Mouse (Mus musculus): ENCODE data around the gene Tacr1.
A peak's percentile ranks its signal among the peaks of the same experiment; 100 is the strongest.

The Tacr1 gene

DNA sequence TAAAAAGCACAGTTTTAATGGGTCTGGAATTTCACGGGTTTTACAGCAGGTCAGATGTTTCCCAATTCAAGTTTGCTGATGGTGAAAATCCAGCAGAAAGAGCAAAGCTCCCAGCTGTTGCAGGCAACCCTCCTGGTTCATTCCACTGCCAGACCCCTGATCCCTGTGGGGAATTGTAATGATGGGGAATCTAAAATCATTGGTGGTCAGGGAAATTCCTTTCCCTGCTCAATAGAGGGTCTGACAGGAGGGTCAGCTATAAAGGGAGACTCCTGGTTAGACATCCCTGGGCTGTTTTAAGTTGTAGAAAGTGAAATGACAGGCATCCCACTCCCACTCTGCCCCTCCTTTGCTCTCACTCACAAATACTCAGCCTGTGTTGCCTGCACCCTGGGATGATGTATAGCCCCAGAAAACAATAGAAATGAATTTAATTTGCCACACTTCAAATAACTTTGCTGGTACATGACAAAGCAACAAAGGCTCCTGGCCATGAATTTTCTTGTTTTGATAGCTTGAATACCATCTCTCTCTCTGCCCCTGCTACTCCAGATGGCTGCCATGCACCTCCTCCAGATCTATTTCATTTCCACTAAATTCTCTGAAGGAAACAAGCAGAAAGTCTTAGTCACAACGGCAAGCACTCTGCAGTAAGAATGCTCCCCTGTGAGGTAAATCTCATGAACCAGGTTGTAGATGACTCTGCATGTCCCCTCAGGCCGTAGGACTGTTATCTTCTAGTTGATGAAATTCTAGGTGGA is 123.2 kb downstream of the Tacr1 start:
- no peak for DNase-seq (ENCODE audit: low read depth)

DNA sequence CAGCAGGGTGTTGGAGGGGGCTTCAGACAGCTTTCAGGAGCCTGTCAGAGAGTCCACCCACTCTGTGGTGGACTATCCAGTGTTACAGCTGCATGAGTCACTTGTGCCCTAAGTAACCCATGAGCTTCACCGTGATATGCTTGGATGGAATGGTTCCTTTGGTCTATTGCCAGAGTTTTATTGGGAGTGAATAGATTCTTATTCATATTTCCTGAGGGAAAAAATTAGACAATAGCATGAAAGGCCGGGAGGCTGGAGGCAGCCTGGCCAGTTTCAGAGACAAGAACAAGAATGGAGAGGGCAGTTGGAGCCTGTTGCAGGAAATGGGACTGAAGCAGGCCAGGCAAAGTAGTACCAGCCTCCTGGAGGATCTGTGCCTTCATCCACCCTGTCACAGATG is 126.5 kb downstream of the Tacr1 start:
- DNase-seq (ENCODE audit: low read depth): no peak

DNA sequence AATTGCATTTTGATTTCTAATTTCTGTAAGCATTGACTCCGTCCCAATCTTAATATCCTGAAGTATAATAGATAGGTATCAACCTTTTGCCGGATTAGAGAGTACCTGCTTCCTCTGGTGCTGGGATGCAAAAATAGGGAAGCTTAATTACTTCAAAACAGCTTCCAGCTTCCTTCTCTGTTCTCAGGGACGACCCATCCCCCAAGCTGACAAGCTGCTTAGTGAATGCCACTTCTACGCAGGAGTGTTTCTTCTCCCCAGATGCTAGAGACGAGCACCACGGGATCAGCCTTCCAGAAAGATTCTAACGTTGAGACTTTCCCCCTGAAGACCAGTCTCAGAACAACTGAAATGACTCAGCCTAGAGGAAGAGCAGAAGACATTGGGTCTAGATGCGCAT is 134.5 kb downstream of the Tacr1 start:
- no peak for DNase-seq (ENCODE audit: low read depth)

DNA sequence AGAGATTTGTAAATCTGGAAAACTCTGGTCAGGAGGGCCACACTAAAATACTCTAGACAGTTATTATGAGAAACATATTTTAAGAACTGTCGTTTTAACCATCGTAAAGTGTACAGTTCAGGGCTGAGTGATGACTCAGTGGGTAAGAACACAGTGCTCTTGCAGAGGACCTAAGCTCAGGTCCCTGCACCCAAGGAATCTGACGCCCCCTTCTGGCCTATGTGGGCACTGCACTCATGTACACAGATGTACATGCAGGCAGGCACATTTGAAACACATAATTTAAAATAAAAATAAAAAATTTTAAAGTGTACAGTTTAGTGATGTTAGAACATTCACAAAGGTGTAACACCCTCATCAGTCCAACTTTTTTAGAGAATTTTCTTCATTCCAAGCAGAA is 147.1 kb downstream of the Tacr1 start:
- DNase-seq (ENCODE audit: low read depth): no peak

DNA sequence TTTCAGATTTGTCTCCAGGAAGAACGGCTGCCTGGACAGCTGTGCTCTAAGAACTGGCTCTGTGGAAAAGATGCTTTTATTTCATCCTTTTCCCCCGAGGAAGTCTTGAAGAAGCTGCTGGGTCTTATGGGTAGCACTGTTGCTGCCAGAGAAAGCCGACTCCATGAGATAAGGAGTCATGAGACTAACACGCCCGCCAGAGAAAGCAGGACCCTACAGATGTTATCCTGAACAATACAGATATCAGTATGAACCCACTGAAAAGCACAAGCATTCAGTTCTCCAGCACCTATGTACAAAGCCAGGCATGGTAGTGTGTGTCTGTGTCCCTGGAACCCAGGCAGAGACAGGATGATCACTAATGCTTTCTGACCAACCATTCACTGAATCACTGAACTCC is 173.3 kb downstream of the Tacr1 start:
- peak; percentile 60 for DNase-seq (ENCODE audit: low read depth)

DNA sequence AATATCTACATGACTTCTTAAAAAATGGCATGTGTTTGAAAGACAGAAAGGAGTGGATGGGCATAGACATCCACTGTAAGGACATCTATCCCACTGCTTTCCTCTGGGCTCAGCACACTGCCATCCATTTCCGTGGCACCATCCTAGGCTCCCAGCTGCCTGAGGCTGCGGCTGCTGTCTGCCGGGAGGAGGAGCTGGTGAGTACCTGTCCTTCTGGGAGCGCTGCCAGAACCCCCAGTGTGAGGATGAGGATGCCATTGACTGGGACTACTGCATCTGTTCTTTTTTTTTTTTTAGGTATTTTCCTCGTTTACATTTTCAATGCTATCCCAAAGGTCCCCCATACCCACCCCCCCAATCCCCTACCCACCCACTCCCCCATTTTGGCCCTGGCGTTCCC is 183.3 kb downstream of the Tacr1 start:
- DNase-seq (ENCODE audit: low read depth): no peak

DNA sequence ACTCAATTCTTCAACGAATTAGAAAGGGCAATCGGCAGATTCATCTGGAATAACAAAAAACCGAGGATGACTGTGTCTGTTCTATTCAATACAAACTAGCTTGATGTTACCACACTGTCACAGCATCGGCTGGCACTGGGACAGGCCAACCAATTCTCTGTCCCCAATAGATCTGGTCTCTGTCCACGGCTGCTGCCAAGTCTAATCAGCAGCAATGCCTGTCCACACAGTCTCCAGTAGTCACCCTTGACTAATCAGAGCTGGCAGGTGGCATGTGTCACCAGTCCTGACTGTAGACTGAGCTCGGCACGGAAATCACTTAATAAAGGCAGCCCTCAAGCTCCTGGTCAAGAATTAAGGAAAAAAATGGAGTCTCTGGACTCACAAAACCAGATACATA is 187.3 kb downstream of the Tacr1 start:
- DNase-seq (ENCODE audit: low read depth): no peak

DNA sequence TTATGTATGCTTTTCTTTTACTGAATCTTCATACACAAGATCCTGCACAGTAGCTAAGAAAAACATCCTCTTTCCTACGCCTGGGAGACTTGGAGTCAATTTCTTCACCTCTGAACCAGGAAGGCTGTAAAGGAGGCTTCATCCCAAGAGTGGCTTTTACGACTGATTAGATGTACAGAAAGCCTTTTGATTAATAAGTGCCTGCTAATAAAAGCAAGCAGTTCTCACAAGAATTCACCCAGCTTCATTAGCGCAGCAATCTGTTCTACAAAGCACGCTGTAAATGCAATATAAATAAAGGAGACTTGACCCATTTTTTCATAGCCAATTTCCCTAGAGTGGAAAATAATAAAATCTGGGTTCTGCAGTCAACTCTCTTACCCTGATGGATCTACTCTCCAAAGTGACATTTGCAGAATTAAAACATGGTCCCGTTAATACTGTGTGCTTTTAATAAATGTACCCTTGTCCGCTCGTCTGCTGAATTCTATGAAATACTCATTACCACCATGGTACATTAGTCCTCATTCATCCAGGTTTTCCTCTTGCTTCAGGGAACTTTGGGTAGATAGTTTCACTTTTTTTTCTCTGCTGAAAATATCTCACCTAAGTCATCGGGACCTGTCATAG is 193.4 kb downstream of the Tacr1 start:
- no peak for DNase-seq (ENCODE audit: low read depth)

DNA sequence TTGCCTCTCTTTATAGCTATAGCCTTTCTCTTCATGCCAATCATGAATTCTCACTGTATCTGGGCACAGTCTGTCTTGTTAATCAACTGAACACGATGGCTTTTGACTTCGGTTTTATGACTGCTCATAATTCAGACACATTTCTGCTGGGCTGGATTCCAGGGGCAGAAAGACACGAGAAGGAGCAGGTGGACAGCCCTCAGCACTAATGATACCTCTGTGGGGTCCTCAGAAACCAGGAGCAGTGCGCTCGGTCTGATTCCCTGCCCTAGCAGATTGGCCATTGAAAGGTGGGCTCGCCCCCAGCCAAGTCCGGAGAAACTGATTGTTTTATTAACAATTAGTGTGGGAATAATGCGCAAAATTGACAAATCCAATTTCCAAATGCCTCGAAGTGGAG is 201.1 kb downstream of the Tacr1 start:
- no peak for DNase-seq (ENCODE audit: low read depth)

DNA sequence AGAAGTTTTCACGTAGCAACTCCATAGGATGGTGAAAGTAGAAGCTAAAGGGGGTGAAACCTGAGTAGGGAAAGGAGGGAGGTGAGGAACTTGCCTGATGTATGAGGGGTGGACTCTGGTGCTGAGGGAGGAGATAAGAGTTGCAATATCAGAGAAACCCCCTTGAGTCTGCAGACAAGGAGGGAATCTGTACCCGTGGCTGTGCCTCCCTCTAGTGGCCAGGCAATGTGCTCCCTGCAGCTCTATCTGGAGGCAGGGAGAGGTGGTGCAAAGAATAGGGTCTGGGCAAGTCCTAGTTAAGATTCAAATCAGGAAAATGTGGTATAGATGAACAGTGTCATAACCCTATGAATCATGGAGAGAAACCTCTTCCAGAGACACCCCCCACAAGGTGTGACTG is 201.5 kb downstream of the Tacr1 start:
- DNase-seq (ENCODE audit: low read depth): peak; percentile 37

DNA sequence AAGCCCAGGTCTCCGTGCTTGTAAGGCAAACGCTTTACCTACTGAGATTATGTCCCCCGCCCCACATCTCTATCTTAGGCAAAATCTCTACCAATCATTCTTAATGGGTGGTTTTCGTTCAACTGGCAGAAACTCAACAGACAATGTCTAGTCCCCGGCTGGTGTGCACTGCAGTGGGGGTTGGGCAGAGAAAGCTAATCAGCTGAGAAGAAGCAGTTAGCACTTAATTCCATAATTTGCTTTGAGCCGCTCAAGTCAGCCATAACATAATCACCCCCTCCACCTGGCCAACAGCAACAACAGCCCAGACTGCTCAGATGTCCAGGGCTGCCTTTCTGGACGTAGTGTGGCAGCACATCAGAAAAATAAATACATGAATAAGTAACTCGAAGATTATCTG is 202.7 kb downstream of the Tacr1 start:
- DNase-seq (ENCODE audit: low read depth): no peak

DNA sequence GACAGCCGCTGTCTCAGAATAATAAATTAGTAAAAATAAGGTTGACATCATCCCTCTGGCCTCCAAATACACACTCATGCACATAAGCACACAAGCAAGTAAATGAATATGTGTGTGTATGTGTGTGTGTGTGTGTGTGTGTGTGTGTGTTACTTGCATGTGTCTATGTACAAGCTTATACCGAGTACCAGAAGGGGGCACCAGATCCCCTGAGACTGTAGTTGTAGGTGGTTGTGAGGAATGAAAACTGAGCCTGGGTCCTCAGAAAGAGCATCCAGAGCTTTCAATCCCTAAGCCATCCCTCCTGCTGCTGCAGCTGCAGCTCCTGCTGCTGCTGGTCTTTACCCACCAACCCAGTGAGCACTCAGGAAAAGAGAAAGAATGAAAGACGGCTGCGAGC is 206.6 kb downstream of the Tacr1 start:
- DNase-seq (ENCODE audit: low read depth): no peak

DNA sequence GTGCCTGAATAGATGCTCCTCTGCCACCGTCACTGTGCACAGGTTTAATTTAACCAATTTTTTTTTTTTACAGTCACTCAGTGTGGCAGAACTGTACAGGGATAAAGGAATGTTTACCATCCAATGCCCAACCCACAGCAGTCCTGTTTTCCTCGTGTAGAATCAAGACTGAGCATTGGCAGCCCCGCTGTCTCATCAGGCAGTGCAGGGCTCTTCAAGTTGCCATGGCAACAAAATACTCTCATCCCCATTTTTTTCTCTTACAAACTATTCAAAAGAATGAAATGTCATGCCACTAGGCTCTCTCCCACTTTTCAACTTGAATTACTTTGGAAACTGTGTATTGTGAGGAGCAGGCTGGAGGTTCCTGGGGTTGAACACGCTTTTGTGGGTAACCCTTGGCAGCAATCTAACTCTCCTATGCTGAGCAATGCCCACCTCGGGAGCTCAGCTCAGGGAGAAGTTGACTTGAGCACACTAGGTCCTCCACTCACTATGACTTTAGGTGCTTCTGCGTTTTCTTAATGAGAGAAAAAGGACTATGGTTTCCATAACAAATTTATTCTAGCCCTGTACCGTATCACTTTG is 207.3 kb downstream of the Tacr1 start:
- no peak for DNase-seq (ENCODE audit: low read depth)
